Mouse (Mus musculus) midbrain, embryonic 13.5 days (tissue): ENCODE data around the gene Rbl2. TPM values are rescaled to one million over a fixed set of nuclear protein-coding genes. Genes with fewer than 3 reads are reported as not detected.

Source experiments
- ATAC-seq: fragments of 200-750 bp; cut with Nextera tagmentation; 2 replicates; pipeline ENCODE4 v1.8.0; 2017; ENCODE audit warnings: mild to moderate bottlenecking, moderate TSS enrichment, moderate library complexity
- H3K27ac ChIP-seq: fragments of 300-500 bp; sonication (generic); 2 replicates; pipeline ENCODE4 v1.5.1; 2015; ENCODE audit warnings: inconsistent platforms, mild to moderate bottlenecking, moderate library complexity
- H3K27me3 ChIP-seq: fragments of 300-500 bp; sonication (generic); 2 replicates; pipeline ENCODE4 v1.6.1; 2015; ENCODE audit warnings: mild to moderate bottlenecking, inconsistent platforms
- H3K36me3 ChIP-seq: fragments of 300-500 bp; sonication (generic); 2 replicates; pipeline ENCODE4 v1.6.1; 2015; ENCODE audit warnings: mild to moderate bottlenecking, inconsistent platforms
- H3K4me1 ChIP-seq: fragments of 300-500 bp; sonication (generic); replicated peaks from 2 replicates; pipeline ENCODE4 v1.6.1; 2015; ENCODE audit warnings: inconsistent platforms
- H3K4me2 ChIP-seq: fragments of 300-500 bp; sonication (generic); replicated peaks from 2 replicates; pipeline ENCODE4 v1.6.1; 2015; ENCODE audit warnings: moderate library complexity, mild to moderate bottlenecking, inconsistent platforms
- H3K4me3 ChIP-seq: fragments of 300-500 bp; sonication (generic); replicated peaks from 2 replicates; pipeline ENCODE4 v1.5.1; 2015; ENCODE audit warnings: mild to moderate bottlenecking, inconsistent platforms
- H3K9ac ChIP-seq: fragments of 300-500 bp; sonication (generic); replicated peaks from 2 replicates; pipeline ENCODE4 v1.6.1; 2015; ENCODE audit warnings: mild to moderate bottlenecking, inconsistent platforms
- H3K9me3 ChIP-seq: fragments of 300-500 bp; sonication (generic); 2 replicates; pipeline ENCODE4 v1.6.1; 2016; ENCODE audit warnings: mild to moderate bottlenecking, inconsistent platforms
- WGBS: fragments of 180-500 bp; shearing (Covaris S2); methylation state at CpG from one replicate; pipeline ENCODE4 v1.1.7; 2015; 5-methylcytosine and 5-hydroxymethylcytosine counted together
- polyA plus RNA-seq: library from polyadenylated mRNA; unstranded; fragments of >200 nt; fragmentation: Nextera tagmentation; extraction: Ambion mirVana; gene quantifications from 2 replicates; pipeline ENCODE4 v1.2.1, GENCODE M21; 2015

Rbl2 gene
- polyA plus RNA-seq: 17.8 and 18.1 TPM in 2 replicates

DNA sequence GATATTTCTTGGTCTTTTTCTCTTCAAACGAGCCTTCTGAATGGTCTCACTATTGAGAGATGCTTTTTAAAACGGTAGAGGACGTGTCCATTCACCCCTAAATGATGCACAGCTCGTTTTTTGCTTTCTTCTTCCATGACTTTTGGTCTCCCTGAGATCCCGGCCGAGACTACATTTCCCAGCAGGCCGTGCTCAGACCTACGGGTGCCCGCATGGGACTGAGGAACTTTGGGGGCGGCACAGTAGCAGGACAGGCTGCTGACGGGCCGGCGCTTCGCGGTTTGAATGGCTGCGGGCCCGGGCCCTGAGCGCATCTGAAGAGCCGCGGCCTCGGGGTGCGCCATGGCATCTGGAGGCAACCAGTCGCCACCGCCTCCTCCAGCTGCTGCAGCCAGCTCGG lies at the start of gene Rbl2:
Rbl2 (plus strand) TSS at position 224 of the 400 bp plus-strand sequence.
- H3K27me3 ChIP-seq: no peaks in the 10 kb centered on the region
- H3K4me2 ChIP-seq: peak within 1 kb of the TSS; percentile 65
- H3K4me1 ChIP-seq: peaks cover 25% of the 10 kb centered on the region
- no peaks in the 10 kb centered on the region for H3K9me3 ChIP-seq
- under 1% methylated on average over 24 of the region's 25 CpGs for WGBS
- peak within 1 kb of the TSS; percentile 77 for H3K27ac ChIP-seq
- H3K9ac ChIP-seq: peak within 1 kb of the TSS; percentile 80
- peak within 1 kb of the TSS; percentile 73 for H3K4me3 ChIP-seq
- H3K36me3 ChIP-seq: no peaks in the 10 kb centered on the region
- ATAC-seq: peak; percentile 98

DNA sequence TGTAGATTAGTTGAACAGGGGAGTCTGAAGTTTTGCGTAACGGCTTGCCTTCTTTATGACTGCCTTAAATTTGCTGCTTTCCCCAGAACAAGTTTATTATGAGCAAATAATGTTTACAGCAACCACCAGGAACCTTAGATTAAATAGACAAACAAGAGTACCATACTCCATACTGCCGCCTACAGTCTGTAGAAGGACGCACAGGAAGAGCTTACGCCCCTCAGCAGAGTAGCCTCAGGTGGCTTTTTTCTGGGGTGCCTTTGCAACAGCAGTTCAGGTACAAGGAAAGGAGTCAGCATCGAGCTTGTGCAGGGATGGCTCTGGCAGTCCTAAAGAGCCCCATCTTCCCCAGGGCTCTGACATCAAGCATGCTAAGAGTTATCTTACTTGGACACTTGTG lies 35.4 kb upstream of the Rbl2 start:
- Histone ChIP-seq H3K9me3 (no peaks in the 10 kb centered on the region), H3K4me3 (no peak overlapping the region), H3K27ac (no peak overlapping the region), H3K4me2 (no peak overlapping the region), H3K36me3 (peaks cover 88% of the 10 kb centered on the region), H3K27me3 (no peaks in the 10 kb centered on the region), H3K4me1 (no peaks in the 10 kb centered on the region), H3K9ac (no peak overlapping the region)
- no peak for ATAC-seq
- 88% methylated on average over 6 of the region's 6 CpGs for WGBS

DNA sequence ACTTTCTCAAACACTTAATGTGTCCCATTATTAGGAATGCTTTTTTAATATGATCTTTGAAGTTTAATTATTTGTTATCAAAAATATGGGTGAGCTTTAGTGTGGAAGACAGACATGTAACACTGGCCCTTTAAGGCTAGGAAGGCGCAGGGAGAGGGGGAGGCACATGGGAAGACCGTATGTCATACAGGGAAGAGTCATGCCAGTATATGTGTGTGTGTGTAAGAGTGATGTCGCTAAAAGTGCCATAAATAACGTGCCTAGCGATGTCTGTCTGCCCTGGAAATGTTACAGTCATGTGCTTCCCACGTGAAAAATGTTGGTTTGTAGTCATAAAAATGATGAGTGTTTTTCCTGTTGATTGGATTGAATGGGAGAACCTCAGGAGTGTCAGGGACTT lies 33.0 kb upstream of the Rbl2 start:
- Histone ChIP-seq H3K27me3 (no peaks in the 10 kb centered on the region), H3K4me3 (no peak overlapping the region), H3K4me1 (no peaks in the 10 kb centered on the region), H3K36me3 (peaks cover 92% of the 10 kb centered on the region), H3K27ac (no peak overlapping the region), H3K9ac (no peak overlapping the region), H3K9me3 (no peaks in the 10 kb centered on the region), H3K4me2 (no peak overlapping the region)
- WGBS: 90% methylated on average over 6 of the region's 6 CpGs
- no peak for ATAC-seq

DNA sequence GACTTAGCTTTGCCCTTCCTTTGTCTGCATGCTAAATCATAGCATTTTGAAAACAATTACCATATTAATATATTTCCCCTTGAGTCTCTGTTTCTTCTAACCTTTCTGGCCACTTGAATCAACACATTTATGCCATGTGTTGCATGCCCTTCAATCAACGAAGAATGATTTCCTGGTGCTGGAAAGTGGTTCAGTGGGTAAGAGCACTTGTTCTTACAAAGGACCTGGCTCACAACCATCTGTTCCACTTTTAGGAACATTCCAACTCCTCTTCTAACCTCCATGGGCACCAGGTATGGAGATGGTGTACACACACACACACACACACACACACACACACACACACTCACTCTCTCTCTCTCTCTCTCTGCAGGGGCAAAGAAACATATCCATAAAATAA lies 31.2 kb upstream of the Rbl2 start:
- no peak overlapping the region for H3K4me2 ChIP-seq
- H3K36me3 ChIP-seq: peaks cover 93% of the 10 kb centered on the region
- H3K4me1 ChIP-seq: no peaks in the 10 kb centered on the region
- H3K4me3 ChIP-seq: no peak overlapping the region
- no peak overlapping the region for H3K9ac ChIP-seq
- H3K27me3 ChIP-seq: no peaks in the 10 kb centered on the region
- no peak overlapping the region for H3K27ac ChIP-seq
- H3K9me3 ChIP-seq: no peaks in the 10 kb centered on the region
- 96% methylated on average over 1 of the region's 1 CpGs for WGBS
- ATAC-seq: no peak

DNA sequence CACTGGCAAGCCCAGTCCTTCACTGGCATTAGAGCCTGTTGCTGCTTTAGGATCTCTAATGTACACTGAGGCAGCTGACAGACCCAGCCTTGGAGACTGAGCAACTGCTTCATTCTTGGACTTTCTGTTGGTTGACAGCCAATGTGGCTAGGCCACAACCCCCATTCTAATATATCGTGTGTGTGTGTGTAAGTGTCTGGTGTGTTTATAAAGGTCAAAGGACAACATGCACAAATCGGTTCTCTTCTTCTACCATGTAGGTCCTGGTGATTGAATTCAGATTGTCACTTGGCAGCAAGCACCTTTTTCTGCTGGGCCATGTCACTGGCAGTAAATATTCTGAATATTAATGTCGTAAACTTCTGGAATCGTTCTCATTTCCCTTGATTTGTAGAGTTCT lies 23.5 kb upstream of the Rbl2 start:
- 94% methylated on average over 4 of the region's 4 CpGs for WGBS
- H3K27me3 ChIP-seq: no peaks in the 10 kb centered on the region
- H3K36me3 ChIP-seq: peaks cover 80% of the 10 kb centered on the region

DNA sequence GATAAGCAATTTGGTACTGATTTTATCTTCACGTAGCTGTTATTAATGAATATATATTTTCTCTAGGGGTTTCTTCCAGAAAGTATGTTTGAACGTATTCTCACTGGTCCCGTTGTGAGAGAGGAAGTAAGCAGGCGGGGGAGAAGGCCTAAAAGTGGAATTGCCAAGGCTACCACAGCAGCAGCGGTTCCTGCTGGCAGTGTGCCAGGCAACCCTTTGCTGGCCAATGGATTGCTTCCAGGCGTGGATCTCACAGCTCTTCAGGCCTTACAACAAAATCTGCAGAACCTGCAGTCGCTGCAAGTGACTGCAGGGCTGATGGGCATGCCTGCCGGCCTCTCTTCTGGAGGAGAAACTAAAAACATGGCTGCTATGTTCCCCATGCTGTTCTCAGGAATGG lies 18.8 kb upstream of the Rbl2 start:
- H3K4me3 ChIP-seq: no peak overlapping the region
- H3K4me2 ChIP-seq: no peak overlapping the region
- no peak overlapping the region for H3K9ac ChIP-seq
- H3K27ac ChIP-seq: no peak overlapping the region
- H3K4me1 ChIP-seq: 0 out of 2 replicates have a peak, but pooled peaks cover 2% of the 10 kb centered on the region
- no peaks in the 10 kb centered on the region for H3K27me3 ChIP-seq
- no peak for ATAC-seq
- no peaks in the 10 kb centered on the region for H3K9me3 ChIP-seq
- peaks cover 67% of the 10 kb centered on the region for H3K36me3 ChIP-seq
- 58% methylated on average over 8 of the region's 8 CpGs for WGBS

More for the DNA sequence above, 23.5 kb upstream of the Rbl2 start:
- no peak overlapping the region for H3K4me3 ChIP-seq
- H3K27ac ChIP-seq: no peak overlapping the region
- ATAC-seq: no peak
- no peak overlapping the region for H3K9ac ChIP-seq
- H3K4me1 ChIP-seq: 0 out of 2 replicates have a peak, but pooled peaks cover 2% of the 10 kb centered on the region
- no peaks in the 10 kb centered on the region for H3K9me3 ChIP-seq
- H3K4me2 ChIP-seq: no peak overlapping the region

DNA sequence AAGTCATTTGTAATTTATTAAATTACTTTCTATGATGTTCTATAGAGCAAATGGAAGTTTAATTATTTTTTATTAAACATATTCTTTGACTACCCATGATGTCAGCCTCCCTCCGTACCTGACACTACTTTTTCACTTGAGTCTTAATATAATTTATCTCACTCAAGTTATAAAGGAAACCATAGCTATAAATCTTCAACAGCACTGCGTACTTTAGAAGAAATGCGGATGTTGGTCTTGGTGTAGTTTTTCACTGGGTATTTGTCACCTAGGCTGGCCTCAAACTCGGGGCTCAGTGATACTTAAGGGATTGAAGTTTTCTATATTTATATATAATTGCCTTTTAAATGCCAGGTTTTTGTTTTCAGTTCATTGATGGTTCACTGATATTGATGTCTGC lies 15.4 kb upstream of the Rbl2 start:
- ATAC-seq: no peak
- WGBS: 98% methylated on average over 4 of the region's 4 CpGs
- Histone ChIP-seq H3K9me3 (no peaks in the 10 kb centered on the region), H3K27ac (no peak overlapping the region), H3K36me3 (peaks cover 53% of the 10 kb centered on the region), H3K4me1 (0 out of 2 replicates have a peak, but pooled peaks cover 2% of the 10 kb centered on the region), H3K4me2 (no peak overlapping the region), H3K27me3 (no peaks in the 10 kb centered on the region), H3K4me3 (no peak overlapping the region), H3K9ac (no peak overlapping the region)

DNA sequence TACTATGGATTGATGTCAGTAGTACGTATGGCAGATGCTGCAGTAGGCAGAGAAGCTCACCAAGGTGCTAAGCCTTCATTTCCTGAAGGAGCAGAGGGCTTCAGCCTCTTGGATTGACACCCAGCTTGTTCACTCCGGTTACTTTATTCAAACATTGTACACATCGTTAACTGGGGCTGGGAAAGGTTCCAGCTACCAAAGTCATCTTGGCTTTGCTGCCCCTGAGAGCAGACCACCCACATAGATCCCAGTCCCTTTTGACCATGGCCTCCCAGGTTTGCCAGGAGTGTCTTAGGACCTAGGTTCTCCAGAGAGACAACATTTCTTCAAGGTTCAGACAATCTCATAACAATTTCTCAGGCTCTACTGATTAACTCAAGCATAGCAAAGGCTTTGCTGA lies 13.0 kb upstream of the Rbl2 start:
- WGBS: 48% methylated on average over 3 of the region's 3 CpGs
- Histone ChIP-seq H3K4me2 (no peak overlapping the region), H3K9ac (no peak overlapping the region), H3K4me3 (no peak overlapping the region), H3K36me3 (peaks cover 32% of the 10 kb centered on the region), H3K9me3 (no peaks in the 10 kb centered on the region), H3K27me3 (no peaks in the 10 kb centered on the region), H3K27ac (no peak overlapping the region), H3K4me1 (no peaks in the 10 kb centered on the region)
- no peak for ATAC-seq

DNA sequence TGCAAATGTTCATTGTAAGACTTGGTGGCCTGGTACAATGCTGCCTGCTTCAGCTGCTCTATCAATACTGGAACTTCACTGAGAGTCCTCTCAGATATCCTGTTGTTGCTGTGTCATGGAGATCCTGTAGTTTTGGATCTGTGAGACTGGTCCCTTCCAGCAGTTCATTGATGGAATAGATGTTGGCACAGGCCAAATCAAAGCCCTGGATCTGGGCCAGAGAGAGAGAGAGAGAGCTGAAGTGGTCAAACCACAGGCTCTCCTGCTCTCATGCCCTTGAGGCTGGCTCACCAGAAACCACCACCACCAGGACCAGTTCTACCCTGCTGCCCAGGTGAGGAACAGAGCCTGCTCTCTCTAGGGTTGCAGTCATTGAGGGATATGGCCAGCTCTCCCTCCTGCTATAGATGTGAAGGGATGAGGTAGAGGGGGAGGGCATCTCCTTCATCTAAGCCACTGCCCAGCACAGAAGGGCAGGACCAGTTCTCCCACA lies 10.7 kb upstream of the Rbl2 start:
- no peak for ATAC-seq
- Histone ChIP-seq H3K4me2 (no peak overlapping the region), H3K4me1 (no peaks in the 10 kb centered on the region), H3K27me3 (no peaks in the 10 kb centered on the region), H3K27ac (no peak overlapping the region), H3K4me3 (no peak overlapping the region), H3K36me3 (peaks cover 19% of the 10 kb centered on the region; the same call in 1 of the 2 replicates), H3K9me3 (no peaks in the 10 kb centered on the region), H3K9ac (no peak overlapping the region)

DNA sequence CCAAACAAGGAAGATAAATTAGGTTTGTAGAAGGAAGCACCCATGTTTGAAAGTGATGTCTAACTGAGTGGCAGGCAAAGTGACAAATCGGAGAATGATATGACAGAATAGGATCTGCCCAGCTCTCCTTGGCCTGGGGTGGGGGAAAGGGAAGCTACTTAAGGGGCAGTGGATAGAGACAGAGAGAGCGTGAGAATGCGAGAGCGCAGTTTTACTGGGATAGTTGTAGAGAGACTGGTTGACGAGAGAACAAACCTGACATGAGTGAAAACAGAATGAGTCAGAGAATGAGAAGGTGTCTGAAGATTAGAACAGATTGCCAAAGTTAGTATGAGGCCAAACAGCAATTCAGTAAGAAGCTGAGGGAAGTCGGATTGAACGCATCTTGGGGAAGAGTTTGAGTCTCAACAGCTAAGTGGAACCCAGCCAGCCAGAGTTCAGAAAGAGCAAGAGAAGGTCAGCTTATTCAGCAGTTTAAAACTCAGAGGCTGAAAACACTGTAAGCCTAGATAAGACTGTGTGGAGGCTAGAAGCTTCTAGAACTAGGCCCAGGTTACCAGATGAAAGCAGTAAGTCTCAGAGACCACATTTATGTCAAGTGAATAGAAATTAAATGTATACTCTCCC lies 9.9 kb upstream of the Rbl2 start:
- no peak for ATAC-seq
- no peaks in the 10 kb centered on the region for H3K4me1 ChIP-seq
- H3K27me3 ChIP-seq: no peaks in the 10 kb centered on the region
- no peak overlapping the region for H3K9ac ChIP-seq
- H3K4me2 ChIP-seq: no peak overlapping the region
- no peak overlapping the region for H3K4me3 ChIP-seq
- H3K9me3 ChIP-seq: no peaks in the 10 kb centered on the region
- no peak overlapping the region for H3K27ac ChIP-seq
- peaks cover 16% of the 10 kb centered on the region; the same call in 1 of the 2 replicates for H3K36me3 ChIP-seq
- WGBS: 95% methylated on average over 7 of the region's 7 CpGs

DNA sequence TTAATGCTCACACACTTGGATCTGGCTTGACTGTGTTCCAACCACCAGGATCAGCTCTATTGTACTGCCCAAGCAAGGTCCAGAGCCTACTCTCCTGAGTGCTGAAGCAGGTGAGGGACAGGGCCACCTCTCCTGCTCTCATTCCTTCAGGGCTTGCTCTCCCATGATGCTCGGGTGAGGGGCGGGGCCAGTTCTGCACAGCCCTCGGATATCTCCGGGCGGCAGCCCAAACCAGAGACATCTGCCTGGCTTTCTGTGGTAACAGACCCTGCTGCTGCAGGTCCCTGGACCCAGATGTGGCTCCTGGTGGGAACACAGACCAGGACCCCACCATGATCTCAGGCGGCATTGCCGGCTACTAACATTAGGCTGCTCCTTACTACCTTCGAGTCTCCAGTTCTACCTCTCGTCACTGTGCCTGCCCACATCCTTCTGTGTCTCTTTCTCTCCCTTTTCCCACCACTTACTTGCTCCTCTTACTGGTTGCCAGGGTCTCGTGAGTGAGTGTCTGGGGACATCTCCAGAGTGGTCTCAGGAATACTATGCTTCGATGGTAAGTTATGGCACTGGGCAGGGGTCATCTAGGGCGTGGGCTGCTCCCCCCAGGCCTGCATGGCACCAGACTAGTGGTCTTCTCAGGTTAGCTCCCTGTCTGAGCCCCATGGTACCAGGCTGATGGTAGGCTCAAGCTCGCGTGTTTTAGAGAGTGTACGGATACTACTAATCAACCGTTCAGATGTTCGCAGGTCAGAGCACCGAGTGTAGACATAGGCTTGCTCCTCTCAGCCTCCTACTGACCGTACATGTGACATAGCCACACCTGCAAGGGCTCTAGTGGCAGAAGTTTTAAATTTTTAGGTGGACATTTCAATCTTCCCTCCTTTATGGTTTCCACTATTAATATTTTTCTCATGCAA lies 9.0 kb upstream of the Rbl2 start:
- Histone ChIP-seq H3K9ac (no peak overlapping the region), H3K27ac (no peak overlapping the region), H3K9me3 (no peaks in the 10 kb centered on the region), H3K27me3 (no peaks in the 10 kb centered on the region), H3K36me3 (peaks cover 10% of the 10 kb centered on the region; the same call in 1 of the 2 replicates), H3K4me2 (no peak overlapping the region), H3K4me3 (no peak overlapping the region), H3K4me1 (no peaks in the 10 kb centered on the region)
- ATAC-seq: no peak
- 82% methylated on average over 19 of the region's 19 CpGs for WGBS

DNA sequence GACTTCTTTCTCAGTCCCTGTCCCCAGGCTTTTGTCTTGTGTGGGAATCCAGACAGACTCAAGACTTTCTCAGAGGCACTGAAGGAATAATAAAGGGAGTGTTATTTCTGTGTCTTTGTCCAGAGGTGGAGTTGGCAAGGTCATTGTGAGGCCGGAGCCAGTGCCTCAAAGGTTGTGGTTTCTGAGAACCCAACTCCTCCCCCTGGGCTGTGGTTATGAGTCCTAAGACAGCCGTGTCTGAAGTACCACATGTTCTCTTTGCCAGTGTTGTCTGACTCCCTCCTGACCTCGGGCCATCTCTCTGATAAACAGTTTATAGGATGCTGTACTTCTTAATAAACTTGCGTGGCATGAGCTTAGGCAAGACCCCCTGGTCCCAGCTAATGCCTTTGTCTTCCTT lies 4.7 kb upstream of the Rbl2 start:
- no peaks in the 10 kb centered on the region for H3K27me3 ChIP-seq
- WGBS: 83% methylated on average over 4 of the region's 4 CpGs
- H3K36me3 ChIP-seq: no peaks in the 10 kb centered on the region
- peaks cover 7% of the 10 kb centered on the region for H3K4me1 ChIP-seq
- ATAC-seq: no peak
- no peak overlapping the region for H3K27ac ChIP-seq
- no peak overlapping the region for H3K4me2 ChIP-seq
- H3K9ac ChIP-seq: no peak overlapping the region
- H3K4me3 ChIP-seq: no peak overlapping the region
- H3K9me3 ChIP-seq: no peaks in the 10 kb centered on the region
